Mouse (Mus musculus) embryonic fibroblast, embryonic 13.5 days (primary cell): ENCODE results near the gene Dck.

Experiments
- CTCF ChIP-seq: IDR thresholded peaks from 2 replicates; pipeline ENCODE4 v1.5.1; 2011; ENCODE audit warnings: mild to moderate bottlenecking, control low read depth, low read length, moderate library complexity, borderline replicate concordance; ENCODE audit not compliant: insufficient read depth
- POLR2A ChIP-seq: IDR thresholded peaks from 2 replicates; pipeline ENCODE4 v1.6.1; 2011; ENCODE audit warnings: low read depth, mild to moderate bottlenecking, control low read depth, low read length, moderate library complexity

DNA sequence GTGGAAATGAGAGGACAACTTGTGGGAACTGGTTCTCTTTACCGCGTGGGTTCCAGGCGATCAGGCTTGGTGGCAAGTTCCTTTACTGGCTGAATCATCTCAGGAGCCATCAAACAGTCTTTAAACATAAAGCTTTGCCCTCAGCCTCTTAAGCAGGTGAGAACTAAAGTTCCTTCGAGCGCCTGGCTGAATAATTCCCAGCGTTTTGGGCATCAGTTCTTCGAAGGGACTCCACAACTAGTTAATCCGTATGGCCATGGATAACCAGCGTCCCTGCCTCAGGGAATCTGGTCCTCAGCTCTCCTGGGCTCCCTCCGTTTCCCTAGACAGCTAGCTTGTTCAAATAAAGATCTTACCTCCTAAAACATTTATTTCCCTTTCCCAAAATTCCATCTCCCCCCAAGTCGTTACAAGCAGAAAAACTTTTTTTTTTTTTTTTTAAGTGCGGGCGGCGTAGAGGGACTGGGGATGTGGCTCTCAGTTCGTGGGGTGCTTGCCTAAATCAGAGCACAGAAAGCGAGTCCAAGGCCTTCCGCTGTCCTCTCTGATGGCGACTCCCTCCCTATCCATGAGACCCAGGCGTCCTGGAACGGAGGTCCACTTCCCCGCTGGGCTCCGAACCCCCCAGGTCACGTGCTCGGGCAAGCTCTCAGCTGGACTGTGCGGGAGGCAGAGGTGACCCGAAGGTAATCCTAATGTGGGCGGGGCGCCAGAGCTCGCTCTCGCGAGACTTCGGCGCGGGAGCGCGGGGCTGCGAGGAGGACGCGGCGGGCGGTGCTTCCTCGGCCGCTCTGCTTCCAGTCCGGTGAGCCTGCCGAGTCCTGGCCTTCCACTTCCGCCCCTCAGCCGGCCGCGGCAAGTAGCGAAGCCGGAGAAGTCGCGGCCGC, 44.4 kb upstream of the Dck start, which contains the start of gene Mob1b:
- no peak for TF ChIP-seq CTCF
- peak; percentile 98 for TF ChIP-seq POLR2A
